Mouse (Mus musculus) lung, postnatal 0 days (tissue): ENCODE data around the gene Wdr83.

Experiments
- CTCF ChIP-seq: IDR thresholded peaks from 2 replicates; pipeline ENCODE4 v1.5.1; 2016; ENCODE audit warnings: antibody characterized with exemption, mild to moderate bottlenecking
- EP300 ChIP-seq: IDR thresholded peaks from 2 replicates; pipeline ENCODE4 v1.6.1; 2016; ENCODE audit warnings: antibody characterized with exemption, mild to moderate bottlenecking, control low read depth

- TF ChIP-seq CTCF = no peak
- TF ChIP-seq EP300 = no peak
These were observed 15.1 kb upstream of the Wdr83 start for GRCm38 (mm10) chr8:85096196-85096595.
